Mouse (Mus musculus) gastrocnemius, postnatal 25 days (tissue): ENCODE results near the gene Lgals7. TPM values are rescaled to one million over a fixed set of nuclear protein-coding genes. Genes with fewer than 3 reads are reported as not detected.

Experiments
- total RNA-seq, 2 experiments: library from RNA; stranded (reverse); gene quantifications; 1 replicate in 1 of 2; 2 replicates in 1 of 2; pipeline ENCODE4 v1.2.3; 2021

Lgals7 gene
- total RNA-seq, 2 experiments from 2014 or later, result not detected

Other genes with a start within 250 kb of the Lgals7 start
- not detected for gene Acp7, start 232.5 kb upstream of the Lgals7 start, total RNA-seq
- gene Fbxo27, start 171.0 kb upstream of the Lgals7 start, total RNA-seq, result 1 to 10 TPM in 1 of 2 experiments, under 1 TPM in 1; 0.74 to 1.3 TPM
- 1 to 10 TPM; 5.7 to 6.0 TPM for gene Fbxo17, start 147.0 kb upstream of the Lgals7 start, total RNA-seq
- gene Mrps12, start 122.0 kb upstream of the Lgals7 start, total RNA-seq, result 10 to 100 TPM; 35.2 to 46.5 TPM
- gene Sars2, start 121.9 kb upstream of the Lgals7 start, total RNA-seq, result 10 to 100 TPM; 13.5 to 15.6 TPM
- not detected for gene Ccer2, start 107.7 kb upstream of the Lgals7 start, total RNA-seq
- 10 to 100 TPM; 81.6 to 82.3 TPM for gene Sirt2, start 97.1 kb upstream of the Lgals7 start, total RNA-seq
- gene Nfkbib, start 96.3 kb upstream of the Lgals7 start, total RNA-seq, result 10 to 100 TPM; 24.4 to 27.9 TPM
- gene Rinl, start 74.9 kb upstream of the Lgals7 start, total RNA-seq, result under 1 TPM; 0.51 to 0.78 TPM
- gene Hnrnpl, start 55.3 kb upstream of the Lgals7 start, total RNA-seq, result 100 to 1,000 TPM; 118 to 120 TPM
- gene Ech1, start 38.6 kb upstream of the Lgals7 start, total RNA-seq, result 100 to 1,000 TPM; 185 to 241 TPM
- 1 to 10 TPM; 3.2 to 5.4 TPM for gene Lgals4, start 30.0 kb upstream of the Lgals7 start, total RNA-seq
- under 1 TPM in 1 of 2 experiments, not detected in 1; 0.10 TPM for gene Capn12, start 17.6 kb downstream of the Lgals7 start, total RNA-seq
- gene Actn4, start 98.5 kb downstream of the Lgals7 start, total RNA-seq, result 10 to 100 TPM; 36.7 to 45.8 TPM
- 100 to 1,000 TPM; 116 to 137 TPM for gene Eif3k, start 118.0 kb downstream of the Lgals7 start, total RNA-seq
- under 1 TPM; 0.29 to 0.36 TPM for gene Map4k1, start 118.2 kb downstream of the Lgals7 start, total RNA-seq